11 mouse cellular contexts compared by ENCODE assay signal in genomic region chr6:128116836-128117542, GRCm38 (mm10). TPM values are rescaled to one million over a fixed set of nuclear protein-coding genes. Genes with fewer than 3 reads are reported as not detected.
DNase-seq lines count a peak whose midpoint lies in the region; ATAC-seq and TF ChIP-seq lines count a peak whose summit lies in the region.
"Had no signal": no experiment of that assay in that cellular context is flagged by ENCODE, and none has a peak within 500 bp of the region (broad histone marks: within the 10 kb centered on the region; RNA-seq: fewer than 3 reads in every experiment).

No protein-coding gene starts in this region.

- H3K4me3 ChIP-seq in heart, postnatal 0 days (ENCODE audit: low read depth, low read length): no peak overlapping the region
- no peak overlapping the region for H3K4me3 ChIP-seq in midbrain, embryonic 13.5 days (replicated peaks)
- H3K4me3 ChIP-seq in midbrain, embryonic 16.5 days (ENCODE audit: low read depth, low read length): no peak overlapping the region
- no peak overlapping the region for H3K4me3 ChIP-seq in intestine, embryonic 16.5 days (ENCODE audit: low read length)
- H3K4me3 ChIP-seq: hindbrain, embryonic 15.5 days; liver, embryonic 15.5 days had no signal

- intact Hi-C loops in heart, postnatal 10 days (cut with DNase I): no loop called here

- WGBS in heart, postnatal 0 days: 74% methylated on average over 10 of the region's 10 CpGs
- 74% methylated on average over 10 of the region's 10 CpGs for WGBS in midbrain, embryonic 13.5 days
- 62% methylated on average over 10 of the region's 10 CpGs for WGBS in midbrain, embryonic 16.5 days
- WGBS in intestine, embryonic 16.5 days: 57% methylated on average over 10 of the region's 10 CpGs

- peaks cover 17% of the 10 kb centered on the region for H3K4me1 ChIP-seq in heart, postnatal 0 days (ENCODE audit: control insufficient read depth, insufficient read depth)
- peaks cover 43% of the 10 kb centered on the region for H3K4me1 ChIP-seq in midbrain, embryonic 13.5 days (replicated peaks)
- peaks cover 16% of the 10 kb centered on the region for H3K4me1 ChIP-seq in midbrain, embryonic 16.5 days (ENCODE audit: control insufficient read depth, insufficient read depth, low read length)
- peaks cover 22% of the 10 kb centered on the region for H3K4me1 ChIP-seq in intestine, embryonic 16.5 days (ENCODE audit: control insufficient read depth, insufficient read depth, low read length)

- H3K4me2 ChIP-seq in heart, postnatal 0 days (ENCODE audit: low read depth, low read length): no peak overlapping the region
- no peak overlapping the region for H3K4me2 ChIP-seq in midbrain, embryonic 13.5 days (replicated peaks)
- H3K4me2 ChIP-seq in midbrain, embryonic 16.5 days (ENCODE audit: low read length): no peak overlapping the region
- H3K4me2 ChIP-seq in intestine, embryonic 16.5 days (ENCODE audit: low read depth, low read length): no peak overlapping the region
- H3K4me2 ChIP-seq: hindbrain, embryonic 15.5 days; liver, embryonic 15.5 days had no signal

- TF ChIP-seq EP300 in heart, postnatal 0 days (IDR thresholded peaks at IDR 0.05; ENCODE audit: low read depth): no peak

- no peak for TF ChIP-seq CTCF in heart, postnatal 0 days (IDR thresholded peaks at IDR 0.05; ENCODE audit: low read depth)

- no peak overlapping the region; the same call in 1 of the 2 replicates for H3K9ac ChIP-seq in heart, postnatal 0 days (replicated peaks; ENCODE audit: low read depth, low read length)
- H3K9ac ChIP-seq in midbrain, embryonic 13.5 days (replicated peaks): no peak overlapping the region
- H3K9ac ChIP-seq in midbrain, embryonic 16.5 days (ENCODE audit: low read depth, low read length): no peak overlapping the region
- no peak overlapping the region for H3K9ac ChIP-seq in intestine, embryonic 16.5 days (ENCODE audit: low read depth, low read length)
- H3K9ac ChIP-seq: hindbrain, embryonic 15.5 days; liver, embryonic 15.5 days had no signal

- H3K9me3 ChIP-seq in heart, postnatal 0 days (replicated peaks; ENCODE audit: control insufficient read depth, low read length): no peaks in the 10 kb centered on the region
- no peaks in the 10 kb centered on the region for H3K9me3 ChIP-seq in midbrain, embryonic 13.5 days
- no peaks in the 10 kb centered on the region for H3K9me3 ChIP-seq in midbrain, embryonic 16.5 days (replicated peaks; ENCODE audit: control insufficient read depth, low read length, poor library complexity, severe bottlenecking)
- H3K9me3 ChIP-seq in intestine, embryonic 16.5 days (ENCODE audit: control insufficient read depth, low read length): no peaks in the 10 kb centered on the region
- H3K9me3 ChIP-seq: hindbrain, embryonic 15.5 days; liver, embryonic 15.5 days had no signal

- no peaks in the 10 kb centered on the region for H3K27me3 ChIP-seq in heart, postnatal 0 days (ENCODE audit: control insufficient read depth, insufficient read depth, low read length)
- H3K27me3 ChIP-seq in midbrain, embryonic 13.5 days: no peaks in the 10 kb centered on the region
- H3K27me3 ChIP-seq in midbrain, embryonic 16.5 days (ENCODE audit: control insufficient read depth, insufficient read depth, low read depth, low read length): no peaks in the 10 kb centered on the region
- no peaks in the 10 kb centered on the region for H3K27me3 ChIP-seq in intestine, embryonic 16.5 days (replicated peaks; ENCODE audit: control insufficient read depth, insufficient read depth, low read length)
- H3K27me3 ChIP-seq: hindbrain, embryonic 15.5 days; liver, embryonic 15.5 days had no signal

- H3K27ac ChIP-seq in heart, postnatal 0 days (ENCODE audit: low read depth): 0 out of 2 replicates have a peak overlapping the region, but pooled peaks have one; percentile 3
- H3K27ac ChIP-seq in midbrain, embryonic 13.5 days: peak overlapping the region; percentile 35; the same call in 1 of the 2 replicates
- H3K27ac ChIP-seq in midbrain, embryonic 16.5 days (ENCODE audit: low read length): no peak overlapping the region
- 0 out of 2 replicates have a peak overlapping the region, but pooled peaks have one; percentile 24 for H3K27ac ChIP-seq in intestine, embryonic 16.5 days (ENCODE audit: low read length)
- H3K27ac ChIP-seq: hindbrain, embryonic 15.5 days; liver, embryonic 15.5 days had no signal

- no peaks in the 10 kb centered on the region for H3K36me3 ChIP-seq in heart, postnatal 0 days (replicated peaks; ENCODE audit: control insufficient read depth, insufficient read depth, low read length)
- H3K36me3 ChIP-seq in midbrain, embryonic 13.5 days: no peaks in the 10 kb centered on the region
- no peaks in the 10 kb centered on the region for H3K36me3 ChIP-seq in midbrain, embryonic 16.5 days (ENCODE audit: control insufficient read depth, insufficient read depth, low read length)
- H3K36me3 ChIP-seq in intestine, embryonic 16.5 days (ENCODE audit: control insufficient read depth, insufficient read depth, low read length): no peaks in the 10 kb centered on the region
- H3K36me3 ChIP-seq: hindbrain, embryonic 15.5 days; liver, embryonic 15.5 days had no signal

- DNase-seq in heart, postnatal 0 days (ENCODE audit: low spot score): no peak
- DNase-seq in heart, postnatal 10 days: no peak
- no peak for DNase-seq in layer of hippocampus, adult 18-20 months (ENCODE audit: low spot score in 2 of 2)
- DNase-seq in thymus, postnatal 25 days: no peak
- DNase-seq in urinary bladder, postnatal 4 days (ENCODE audit: low spot score in 2 of 2): no peak
- DNase-seq: right cerebral cortex, adult 18-20 months had no signal

- no peak for ATAC-seq in heart, postnatal 0 days (ENCODE audit: insufficient read depth, low read depth)
- ATAC-seq in midbrain, embryonic 13.5 days: no peak
- no peak for ATAC-seq in midbrain, embryonic 16.5 days
- no peak for ATAC-seq in intestine, embryonic 16.5 days

RNA-seq across cellular contexts. Expression of gene Tspan9, which starts 26.4 kb away (rescaled TPM):
- total RNA-seq in heart, postnatal 0 days (2014; rRNA removed; ENCODE audit: low replicate concordance): 332 and 368 TPM in 2 replicates
- 84.7 and 105 TPM in 2 replicates for polyA plus RNA-seq in heart, postnatal 0 days (2015; fragmentation: Nextera tagmentation; extraction: Ambion mirVana)
- 100 to 1,000 TPM; 184 to 197 TPM for total RNA-seq in heart, postnatal 10 days (2021)
- 24.0 and 29.3 TPM in 2 replicates for polyA plus RNA-seq in midbrain, embryonic 13.5 days (2015; fragmentation: Nextera tagmentation; extraction: Ambion mirVana)
- 43.2 and 46.3 TPM in 2 replicates for polyA plus RNA-seq in midbrain, embryonic 16.5 days (2015; fragmentation: Nextera tagmentation; extraction: Ambion mirVana)
- 89.1 and 94.1 TPM in 2 replicates for polyA plus RNA-seq in intestine, embryonic 16.5 days (2015; fragmentation: Nextera tagmentation; extraction: Ambion mirVana)
- total RNA-seq in layer of hippocampus, adult 18-20 months (2021): 10 to 100 TPM; 48.4 to 53.8 TPM
